Mouse (Mus musculus) liver, adult 2 months (tissue): Measurements from ENCODE around the gene Dnal1. TPM values are rescaled to one million over a fixed set of nuclear protein-coding genes. Genes with fewer than 3 reads are reported as not detected.

Experiments used
- DNase-seq: peaks from one replicate; pipeline ENCODE4 v3.0.0-alpha.2; 2011; ENCODE audit warnings: low read depth, low spot score; ENCODE audit errors: extremely low read depth
- H3K27ac ChIP-seq: fragments of 200-500 bp; replicated peaks from 2 replicates; pipeline ENCODE4 v1.5.1; 2012; ENCODE audit warnings: low read depth, mild to moderate bottlenecking, control low read depth, inconsistent platforms, low read length; ENCODE audit not compliant: insufficient read depth
- H3K27me3 ChIP-seq: fragments of 200-500 bp; 2 replicates; pipeline ENCODE4 v1.6.1; 2012; ENCODE audit warnings: mild to moderate bottlenecking, moderate library complexity, low read length, inconsistent platforms; ENCODE audit not compliant: control insufficient read depth, insufficient read depth
- H3K36me3 ChIP-seq: fragments of 200-500 bp; 2 replicates; pipeline ENCODE4 v1.6.1; 2012; ENCODE audit warnings: low read length, inconsistent platforms; ENCODE audit not compliant: control insufficient read depth, insufficient read depth
- H3K4me1 ChIP-seq: fragments of 200-500 bp; 2 replicates; pipeline ENCODE4 v1.6.1; 2011; ENCODE audit warnings: low read length; ENCODE audit not compliant: control insufficient read depth, insufficient read depth
- H3K4me3 ChIP-seq: fragments of 200-500 bp; 2 replicates; pipeline ENCODE4 v1.5.1; 2011; ENCODE audit warnings: low read depth, mild to moderate bottlenecking, control low read depth, low read length, moderate library complexity; ENCODE audit not compliant: insufficient read depth
- H3K79me2 ChIP-seq: fragments of 200-500 bp; 2 replicates; pipeline ENCODE4 v1.6.1; 2012; ENCODE audit warnings: inconsistent platforms, mild to moderate bottlenecking, low read length, moderate library complexity; ENCODE audit not compliant: control insufficient read depth, insufficient read depth
- H3K9ac ChIP-seq: fragments of 200-500 bp; 2 replicates; pipeline ENCODE4 v1.6.1; 2012; ENCODE audit warnings: low read depth, mild to moderate bottlenecking, control low read depth, inconsistent platforms, low read length
- CTCF ChIP-seq: fragments of 200-500 bp; IDR thresholded peaks from 2 replicates; pipeline ENCODE4 v1.5.1; 2011; ENCODE audit warnings: low read depth, low read length, control low read depth
- POLR2A ChIP-seq: fragments of 200-500 bp; IDR thresholded peaks from 2 replicates; pipeline ENCODE4 v1.6.1; 2011; ENCODE audit warnings: low read length, control low read depth; ENCODE audit not compliant: insufficient read depth; ENCODE audit errors: extremely low read depth
- WGBS: fragments of 180-500 bp; shearing (Covaris S2); methylation state at CpG from one replicate; pipeline ENCODE4 v1.1.7; 2018; 5-methylcytosine and 5-hydroxymethylcytosine counted together
- polyA plus RNA-seq: library from polyadenylated mRNA; depleted of rRNA; stranded (reverse); fragments of >200 nt; gene quantifications from 2 replicates; pipeline ENCODE4 v1.2.3, GENCODE M21; 2012
- total RNA-seq: library from RNA; depleted of rRNA; stranded (reverse); fragments of >200 nt; gene quantifications from 2 replicates; pipeline ENCODE4 v1.2.3, GENCODE M21; 2014

The Dnal1 gene
- total and polyA plus RNA-seq, 2 experiments: 0.38 to 0.46 TPM

- 26% methylated on average over 1 of the region's 1 CpGs for WGBS
These were observed 63.9 kb downstream of the Dnal1 start for GRCm38 (mm10) chr12:84178052-84178451.

GRCm38 (mm10) chr12:84178652-84179445, 64.7 kb downstream of the Dnal1 start:
- no peak for TF ChIP-seq POLR2A
- TF ChIP-seq CTCF: no peak
- no peak for DNase-seq
- 36% methylated on average over 10 of the region's 10 CpGs for WGBS
- Histone ChIP-seq H3K27ac (peak overlapping the region; percentile 22), H3K4me3 (no peak overlapping the region), H3K79me2 (peaks cover 45% of the 10 kb centered on the region), H3K9ac (no peak overlapping the region), H3K27me3 (no peaks in the 10 kb centered on the region), H3K36me3 (no peaks in the 10 kb centered on the region), H3K4me1 (peaks cover 60% of the 10 kb centered on the region)

More at GRCm38 (mm10) chr12:84178052-84178451, 63.9 kb downstream of the Dnal1 start:
- peaks cover 52% of the 10 kb centered on the region for H3K79me2 ChIP-seq
- TF ChIP-seq CTCF (no peak), POLR2A (no peak)
- H3K27me3 ChIP-seq: no peaks in the 10 kb centered on the region
- no peak for DNase-seq
- H3K9ac ChIP-seq: no peak overlapping the region
- peak overlapping the region; percentile 22; the same call in 1 of the 2 replicates for H3K27ac ChIP-seq
- peaks cover 68% of the 10 kb centered on the region for H3K4me1 ChIP-seq
- H3K36me3 ChIP-seq: peaks cover under 1% of the 10 kb centered on the region
- H3K4me3 ChIP-seq: no peak overlapping the region

GRCm38 (mm10) chr12:84180090-84180489, 65.9 kb downstream of the Dnal1 start:
- H3K27ac ChIP-seq: no peak overlapping the region
- 30% methylated on average over 3 of the region's 3 CpGs for WGBS
- H3K79me2 ChIP-seq: peaks cover 52% of the 10 kb centered on the region
- TF ChIP-seq CTCF (no peak), POLR2A (no peak)
- peaks cover 54% of the 10 kb centered on the region for H3K4me1 ChIP-seq
- no peak overlapping the region for H3K4me3 ChIP-seq
- no peaks in the 10 kb centered on the region for H3K36me3 ChIP-seq
- no peak overlapping the region for H3K9ac ChIP-seq
- DNase-seq: no peak
- H3K27me3 ChIP-seq: no peaks in the 10 kb centered on the region

- H3K27ac ChIP-seq: no peak overlapping the region; the same call in 1 of the 2 replicates
- peaks cover 56% of the 10 kb centered on the region for H3K4me1 ChIP-seq
- H3K9ac ChIP-seq: no peak overlapping the region
- WGBS: 12% methylated on average over 8 of the region's 8 CpGs
- H3K27me3 ChIP-seq: no peaks in the 10 kb centered on the region
- peak; percentile 69 for DNase-seq
- H3K79me2 ChIP-seq: peaks cover 55% of the 10 kb centered on the region
- H3K4me3 ChIP-seq: no peak overlapping the region
- TF ChIP-seq POLR2A: no peak
- no peak for TF ChIP-seq CTCF
- no peaks in the 10 kb centered on the region for H3K36me3 ChIP-seq
These were observed 66.7 kb downstream of the Dnal1 start for GRCm38 (mm10) chr12:84180701-84181435.

- Histone ChIP-seq H3K4me1 (peaks cover 54% of the 10 kb centered on the region), H3K79me2 (peaks cover 59% of the 10 kb centered on the region), H3K4me3 (no peak overlapping the region), H3K27ac (no peak overlapping the region), H3K36me3 (no peaks in the 10 kb centered on the region), H3K27me3 (no peaks in the 10 kb centered on the region), H3K9ac (no peak overlapping the region)
- DNase-seq: no peak
- 78% methylated on average over 6 of the region's 6 CpGs for WGBS
- TF ChIP-seq POLR2A (no peak), CTCF (no peak)
These were observed 67.8 kb downstream of the Dnal1 start for GRCm38 (mm10) chr12:84181999-84182398.
